Mouse (Mus musculus) midbrain, embryonic 11.5 days (tissue): ENCODE data around the gene Zfp13. TPM values are rescaled to one million over a fixed set of nuclear protein-coding genes. Genes with fewer than 3 reads are reported as not detected.
A peak's percentile ranks its signal among the peaks of the same experiment; 100 is the strongest.
"Not testable (repeated sequence)": the region's sequence is repeated elsewhere in the genome, so short reads cannot be mapped to it uniquely, and the experiment has no call there.

Experiments used
- ATAC-seq: fragments of 200-750 bp; cut with Nextera tagmentation; 2 replicates; pipeline ENCODE4 v1.8.0; 2017; ENCODE audit warnings: moderate TSS enrichment, moderate library complexity; ENCODE audit not compliant: low FRiP score
- DNase-seq: peaks from one replicate; pipeline ENCODE4 v3.0.0; 2015; ENCODE audit warnings: low spot score; ENCODE audit errors: missing footprints
- H3K27ac ChIP-seq: fragments of 300-500 bp; sonication (generic); 2 replicates; pipeline ENCODE4 v1.5.1; 2014; ENCODE audit warnings: low read depth, low read length
- H3K27me3 ChIP-seq: fragments of 300-500 bp; sonication (generic); 2 replicates; pipeline ENCODE4 v1.6.1; 2014; ENCODE audit warnings: mild to moderate bottlenecking, low read length, moderate library complexity, mixed read lengths; ENCODE audit not compliant: control insufficient read depth, insufficient read depth
- H3K36me3 ChIP-seq: fragments of 300-500 bp; sonication (generic); 2 replicates; pipeline ENCODE4 v1.6.1; 2014; ENCODE audit warnings: mild to moderate bottlenecking, low read length, moderate library complexity, mixed read lengths; ENCODE audit not compliant: control insufficient read depth, insufficient read depth
- H3K4me1 ChIP-seq: fragments of 300-500 bp; sonication (generic); 2 replicates; pipeline ENCODE4 v1.6.1; 2014; ENCODE audit warnings: low read length; ENCODE audit not compliant: control insufficient read depth, insufficient read depth
- H3K4me2 ChIP-seq: fragments of 300-500 bp; sonication (generic); 2 replicates; pipeline ENCODE4 v1.6.1; 2014; ENCODE audit warnings: mild to moderate bottlenecking, moderate library complexity
- H3K4me3 ChIP-seq: fragments of 300-500 bp; sonication (generic); 2 replicates; pipeline ENCODE4 v1.5.1; 2014; ENCODE audit warnings: low read depth, low read length
- H3K9ac ChIP-seq: fragments of 300-500 bp; sonication (generic); 2 replicates; pipeline ENCODE4 v1.6.1; 2014; ENCODE audit warnings: low read length
- H3K9me3 ChIP-seq: fragments of 300-500 bp; sonication (generic); 2 replicates; pipeline ENCODE4 v1.6.1; 2016; ENCODE audit warnings: low read length; ENCODE audit not compliant: control insufficient read depth
- WGBS: fragments of 180-500 bp; shearing (Covaris S2); extraction: QIAGEN DNeasy Blood & Tissue Kit; methylation state at CpG from one replicate; pipeline ENCODE4 v1.1.7; 2014; 5-methylcytosine and 5-hydroxymethylcytosine counted together
- polyA plus RNA-seq: library from polyadenylated mRNA; unstranded; fragments of >200 nt; fragmentation: Nextera tagmentation; extraction: Ambion mirVana; gene quantifications from 2 replicates; pipeline ENCODE4 v1.2.1, GENCODE M21; 2014

The Zfp13 gene
- polyA plus RNA-seq, 1 experiment from 2014 or later: 16.5 TPM

GRCm38 (mm10) chr17:23599605-23600063 is 347 bp upstream of the Zfp13 start:
- WGBS: 36% methylated on average over 7 of the region's 7 CpGs
- Histone ChIP-seq H3K4me3 (peak overlapping the region; percentile 27), H3K36me3 (no peaks in the 10 kb centered on the region), H3K4me2 (peak overlapping the region; percentile 74), H3K9me3 (no peaks in the 10 kb centered on the region), H3K4me1 (0 out of 2 replicates have a peak, but pooled peaks cover 5% of the 10 kb centered on the region), H3K9ac (peak overlapping the region; percentile 67), H3K27ac (peak overlapping the region; percentile 20; the same call in 1 of the 2 replicates), H3K27me3 (no peaks in the 10 kb centered on the region)
- peak; percentile 2; the same call in 1 of the 2 replicates for ATAC-seq
- DNase-seq: no peak

- 75% methylated on average over 4 of the region's 4 CpGs for whole genome bisulfite sequencing
- not testable (repeated sequence) for H3K4me2 ChIP-seq, H3K9ac ChIP-seq, H3K4me3 ChIP-seq, ATAC-seq, H3K9me3 ChIP-seq, H3K27ac ChIP-seq, H3K4me1 ChIP-seq, H3K36me3 ChIP-seq, DNase-seq, H3K27me3 ChIP-seq
Measured at GRCm38 (mm10) chr17:23595139-23595538, 4.1 kb downstream of the Zfp13 start.

- Histone ChIP-seq H3K27me3 (no peaks in the 10 kb centered on the region), H3K4me3 (peak overlapping the region; percentile 46), H3K9me3 (no peaks in the 10 kb centered on the region), H3K4me1 (no peaks in the 10 kb centered on the region), H3K4me2 (peak overlapping the region; percentile 86), H3K27ac (peak overlapping the region; percentile 45; the same call in 1 of the 2 replicates), H3K9ac (peak overlapping the region; percentile 79), H3K36me3 (no peaks in the 10 kb centered on the region)
- ATAC-seq: peak; percentile 70
- DNase-seq: no peak
- 16% methylated on average over 13 of the region's 13 CpGs for WGBS
Measured at GRCm38 (mm10) chr17:23592926-23593300, 6.4 kb downstream of the Zfp13 start.

- 6% methylated on average over 34 of the region's 34 CpGs for WGBS
- Histone ChIP-seq H3K9me3 (no peaks in the 10 kb centered on the region), H3K4me3 (peak overlapping the region; percentile 46), H3K27me3 (no peaks in the 10 kb centered on the region), H3K4me1 (no peaks in the 10 kb centered on the region), H3K9ac (peak overlapping the region; percentile 79), H3K27ac (peak overlapping the region; percentile 45; the same call in 1 of the 2 replicates), H3K36me3 (no peaks in the 10 kb centered on the region), H3K4me2 (peak overlapping the region; percentile 86)
- ATAC-seq (peak; percentile 99), DNase-seq (peak; percentile 100)
Measured at GRCm38 (mm10) chr17:23592208-23592925, 6.9 kb downstream of the Zfp13 start.

GRCm38 (mm10) chr17:23587253-23587652 is 12.0 kb downstream of the Zfp13 start:
- Histone ChIP-seq H3K4me1 (peaks cover 11% of the 10 kb centered on the region), H3K27me3 (no peaks in the 10 kb centered on the region), H3K27ac (no peak overlapping the region), H3K4me2 (no peak overlapping the region), H3K9me3 (no peaks in the 10 kb centered on the region), H3K9ac (no peak overlapping the region), H3K4me3 (no peak overlapping the region), H3K36me3 (no peaks in the 10 kb centered on the region)
- ATAC-seq (no peak), DNase-seq (no peak)
- 72% methylated on average over 2 of the region's 2 CpGs for WGBS

- no peak overlapping the region for H3K27ac ChIP-seq
- under 1% methylated on average over 22 of the region's 22 CpGs for WGBS
Measured at GRCm38 (mm10) chr17:23585721-23586491, 13.4 kb downstream of the Zfp13 start.

GRCm38 (mm10) chr17:23584786-23585185 is 14.5 kb downstream of the Zfp13 start:
- Histone ChIP-seq H3K27ac (no peak overlapping the region), H3K36me3 (peaks cover 13% of the 10 kb centered on the region), H3K27me3 (no peaks in the 10 kb centered on the region), H3K4me3 (peak overlapping the region; percentile 46; the same call in 1 of the 2 replicates), H3K9ac (no peak overlapping the region), H3K4me1 (peaks cover 11% of the 10 kb centered on the region), H3K4me2 (peak overlapping the region; percentile 80), H3K9me3 (no peaks in the 10 kb centered on the region)
- ATAC-seq (no peak), DNase-seq (no peak)
- WGBS: 87% methylated on average over 8 of the region's 8 CpGs

More at GRCm38 (mm10) chr17:23585721-23586491, 13.4 kb downstream of the Zfp13 start:
- ATAC-seq (peak; percentile 89), DNase-seq (peak; percentile 97)
- H3K9ac ChIP-seq: peak overlapping the region; percentile 70
- H3K27me3 ChIP-seq: no peaks in the 10 kb centered on the region
- peaks cover 3% of the 10 kb centered on the region; the same call in 1 of the 2 replicates for H3K36me3 ChIP-seq
- H3K4me2 ChIP-seq: peak overlapping the region; percentile 80
- H3K4me3 ChIP-seq: peak overlapping the region; percentile 46
- H3K4me1 ChIP-seq: peaks cover 11% of the 10 kb centered on the region
- no peaks in the 10 kb centered on the region for H3K9me3 ChIP-seq

GRCm38 (mm10) chr17:23575951-23576552 is 23.2 kb downstream of the Zfp13 start:
- Histone ChIP-seq H3K4me1 (no peaks in the 10 kb centered on the region), H3K27me3 (no peaks in the 10 kb centered on the region), H3K4me2 (no peak overlapping the region), H3K9me3 (no peaks in the 10 kb centered on the region), H3K27ac (no peak overlapping the region), H3K36me3 (peaks cover 27% of the 10 kb centered on the region), H3K4me3 (no peak overlapping the region), H3K9ac (no peak overlapping the region)
- no peak for DNase-seq
- ATAC-seq: 0 out of 2 replicates have a peak, but pooled peaks have one; percentile 33
- 95% methylated on average over 38 of the region's 38 CpGs for WGBS
